Mouse (Mus musculus) G1E (cell line): ENCODE measurements around the gene Msh5.

Experiments
- CTCF ChIP-seq: IDR thresholded peaks from 2 replicates; pipeline ENCODE4 v1.5.1; 2012; ENCODE audit warnings: low read depth, low read length, inconsistent platforms, mixed read lengths
- GATA1 ChIP-seq: IDR thresholded peaks from 2 replicates; pipeline ENCODE4 v1.6.1; 2012; ENCODE audit warnings: borderline replicate concordance, low read length, inconsistent platforms, mixed read lengths
- GATA2 ChIP-seq: IDR thresholded peaks from 2 replicates; pipeline ENCODE4 v1.6.1; 2012; ENCODE audit warnings: low read depth, low read length, inconsistent platforms, borderline replicate concordance
- TAL1 ChIP-seq: conservative IDR thresholded peaks from 2 replicates; pipeline ENCODE4 v1.6.1; 2012; ENCODE audit warnings: low read depth, low read length, inconsistent platforms, mixed read lengths

GRCm38 (mm10) chr17:35050126-35050750 is 3.7 kb upstream of the Msh5 start:
- no peak for TF ChIP-seq GATA1
- no peak for TF ChIP-seq CTCF
- TF ChIP-seq GATA2, result no peak
- TF ChIP-seq TAL1, result no peak
